Mouse (Mus musculus): Measurements from ENCODE around the gene Gm20388. TPM values are rescaled to one million over a fixed set of nuclear protein-coding genes. Genes with fewer than 3 reads are reported as not detected.

Gene Gm20388
- total and polyA plus RNA-seq, 2 experiments from 2014 or later: 51.3 TPM; not detected in 1

- ATAC-seq (no peak), DNase-seq (no peak)
- Histone ChIP-seq H3K9ac (no peak overlapping the region), H3K4me3 (ENCODE audit: low read depth, low read length) (no peak overlapping the region), H3K36me3 (ENCODE audit: insufficient read depth) (no peaks in the 10 kb centered on the region), H3K4me2 (ENCODE audit: low read depth) (no peak overlapping the region), H3K27ac (ENCODE audit: low read depth, low read length) (no peak overlapping the region), H3K27me3 (ENCODE audit: insufficient read depth, low read length) (no peaks in the 10 kb centered on the region), H3K9me3 (ENCODE audit: low read length) (no peaks in the 10 kb centered on the region), H3K4me1 (ENCODE audit: insufficient read depth) (peaks cover 17% of the 10 kb centered on the region)
- 89% methylated on average over 25 of the region's 25 CpGs for WGBS
- no peak for TF ChIP-seq CTCF (IDR thresholded peaks at IDR 0.05; ENCODE audit: low read depth)
These were observed 2654.0 kb downstream of the Gm20388 start for GRCm38 (mm10) chr8:122564363-122565352.

DNA sequence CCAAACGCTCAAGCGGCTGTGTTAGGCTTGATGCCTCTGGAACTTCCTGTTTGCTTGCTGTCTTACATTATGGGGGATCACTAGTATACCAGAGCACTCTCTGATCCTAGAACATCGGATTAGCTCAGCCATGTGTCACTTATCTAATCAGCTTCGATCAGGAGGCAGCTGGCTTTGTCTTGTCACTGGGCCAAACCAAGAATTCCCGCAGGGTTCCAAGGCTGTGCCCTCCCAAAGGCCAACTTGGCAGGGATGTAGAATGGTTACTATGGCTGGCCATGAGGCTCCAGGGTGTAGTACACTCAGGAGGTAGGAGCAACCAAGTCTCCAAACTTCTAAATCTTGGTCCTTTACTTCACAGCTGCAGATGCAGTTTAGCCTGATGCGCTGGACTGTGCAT, 2656.1 kb downstream of the Gm20388 start:
- H3K9ac ChIP-seq: peak overlapping the region; percentile 75
- WGBS: 22% methylated on average over 6 of the region's 6 CpGs
- peaks cover 6% of the 10 kb centered on the region; the same call in 1 of the 2 replicates for H3K36me3 ChIP-seq (ENCODE audit: insufficient read depth)
- no peak for ATAC-seq
- peak overlapping the region; percentile 92 for H3K27ac ChIP-seq (ENCODE audit: low read depth, low read length)
- peaks cover 17% of the 10 kb centered on the region for H3K4me1 ChIP-seq (ENCODE audit: insufficient read depth)
- H3K4me2 ChIP-seq (ENCODE audit: low read depth): peak overlapping the region; percentile 96
- TF ChIP-seq CTCF (IDR thresholded peaks at IDR 0.05; ENCODE audit: low read depth): no peak
- H3K9me3 ChIP-seq (ENCODE audit: low read length): no peaks in the 10 kb centered on the region
- H3K27me3 ChIP-seq (ENCODE audit: insufficient read depth, low read length): no peaks in the 10 kb centered on the region
- peak overlapping the region; percentile 72 for H3K4me3 ChIP-seq (ENCODE audit: low read depth, low read length)
- no peak for DNase-seq

- ATAC-seq (peak; percentile 98), DNase-seq (peak; percentile 98)
- TF ChIP-seq CTCF (IDR thresholded peaks at IDR 0.05; ENCODE audit: low read depth): peak; percentile 9; the same call in 1 of the 2 replicates
- Histone ChIP-seq H3K27me3 (ENCODE audit: insufficient read depth, low read length) (no peaks in the 10 kb centered on the region), H3K36me3 (ENCODE audit: insufficient read depth) (peaks cover 14% of the 10 kb centered on the region; the same call in 1 of the 2 replicates), H3K27ac (ENCODE audit: low read depth, low read length) (peak within 1 kb of the TSS; percentile 92), H3K9me3 (ENCODE audit: low read length) (no peaks in the 10 kb centered on the region), H3K9ac (peak within 1 kb of the TSS; percentile 75), H3K4me2 (ENCODE audit: low read depth) (peak within 1 kb of the TSS; percentile 96), H3K4me3 (ENCODE audit: low read depth, low read length) (peak within 1 kb of the TSS; percentile 72), H3K4me1 (ENCODE audit: insufficient read depth) (peaks cover 17% of the 10 kb centered on the region)
- under 1% methylated on average over 62 of the region's 62 CpGs for WGBS
These were observed 2656.9 kb downstream of the Gm20388 start, which contains the start of gene Cdt1 for GRCm38 (mm10) chr8:122567361-122568108. TSS of gene Cdt1 (plus strand) at chr8:122568015.

DNA sequence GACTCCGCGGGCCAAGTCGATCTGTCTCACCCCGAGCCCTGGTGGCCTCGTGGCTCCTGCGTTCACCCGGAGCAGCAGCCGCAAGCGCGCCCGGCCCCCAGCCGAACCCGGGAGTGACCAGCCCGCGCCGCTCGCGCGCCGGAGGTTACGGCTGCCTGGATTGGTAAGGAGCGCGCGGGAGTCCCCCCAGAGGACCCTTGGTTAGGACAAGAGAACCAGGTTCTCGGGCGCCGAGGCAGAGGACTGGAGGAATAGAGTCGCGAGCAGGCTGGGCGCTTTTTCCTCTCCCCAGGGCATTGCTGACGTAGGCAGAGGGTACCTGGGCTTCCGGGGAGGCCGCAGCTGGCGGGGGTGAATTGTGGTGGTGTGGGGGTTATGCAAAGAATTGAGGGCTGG, 2657.5 kb downstream of the Gm20388 start:
- Histone ChIP-seq H3K4me1 (ENCODE audit: insufficient read depth) (peaks cover 17% of the 10 kb centered on the region), H3K4me3 (ENCODE audit: low read depth, low read length) (peak overlapping the region; percentile 72), H3K9me3 (ENCODE audit: low read length) (no peaks in the 10 kb centered on the region), H3K9ac (peak overlapping the region; percentile 75), H3K27ac (ENCODE audit: low read depth, low read length) (peak overlapping the region; percentile 92), H3K27me3 (ENCODE audit: insufficient read depth, low read length) (no peaks in the 10 kb centered on the region), H3K4me2 (ENCODE audit: low read depth) (peak overlapping the region; percentile 96), H3K36me3 (ENCODE audit: insufficient read depth) (peaks cover 14% of the 10 kb centered on the region; the same call in 1 of the 2 replicates)
- no peak for TF ChIP-seq CTCF (IDR thresholded peaks at IDR 0.05; ENCODE audit: low read depth)
- ATAC-seq (peak; percentile 34), DNase-seq (no peak)
- WGBS: under 1% methylated on average over 34 of the region's 34 CpGs

DNA sequence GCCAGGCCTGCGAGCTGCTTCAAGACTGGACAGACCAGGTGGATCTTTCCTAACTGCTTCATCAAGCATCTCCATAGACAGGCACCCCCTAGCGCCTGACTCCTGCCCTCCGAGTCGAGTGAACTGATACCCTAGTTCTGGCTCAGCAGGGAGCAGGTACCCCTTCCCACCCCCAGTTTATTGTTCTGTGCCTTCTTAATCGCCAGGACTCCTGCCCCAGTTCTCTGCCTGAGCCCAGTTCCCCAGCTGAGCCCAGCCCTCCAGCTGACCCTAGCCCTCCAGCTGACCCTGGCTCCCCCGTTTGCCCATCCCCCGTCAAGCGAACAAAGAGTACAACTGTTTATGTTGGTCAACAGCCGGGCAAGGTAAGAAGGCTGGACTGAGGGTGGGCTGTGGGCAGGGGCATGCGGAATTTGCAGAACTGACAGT, 2658.3 kb downstream of the Gm20388 start:
- Histone ChIP-seq H3K4me1 (ENCODE audit: insufficient read depth) (peaks cover 17% of the 10 kb centered on the region), H3K36me3 (ENCODE audit: insufficient read depth) (peaks cover 14% of the 10 kb centered on the region; the same call in 1 of the 2 replicates), H3K9me3 (ENCODE audit: low read length) (no peaks in the 10 kb centered on the region), H3K4me2 (ENCODE audit: low read depth) (peak overlapping the region; percentile 2; the same call in 1 of the 2 replicates), H3K4me3 (ENCODE audit: low read depth, low read length) (peak overlapping the region; percentile 5; the same call in 1 of the 2 replicates), H3K27ac (ENCODE audit: low read depth, low read length) (no peak overlapping the region), H3K9ac (no peak overlapping the region), H3K27me3 (ENCODE audit: insufficient read depth, low read length) (no peaks in the 10 kb centered on the region)
- no peak for ATAC-seq
- no peak for DNase-seq
- 10% methylated on average over 10 of the region's 10 CpGs for WGBS
- 0 out of 2 replicates have a peak, but pooled peaks have one; percentile 6 for TF ChIP-seq CTCF (IDR thresholded peaks at IDR 0.05; ENCODE audit: low read depth)

GRCm38 (mm10) chr8:122569329-122569728, 2658.7 kb downstream of the Gm20388 start:
- DNase-seq (no peak), ATAC-seq (no peak)
- Histone ChIP-seq H3K36me3 (ENCODE audit: insufficient read depth) (peaks cover 14% of the 10 kb centered on the region), H3K4me2 (ENCODE audit: low read depth) (peak overlapping the region; percentile 2; the same call in 1 of the 2 replicates), H3K4me3 (ENCODE audit: low read depth, low read length) (no peak overlapping the region), H3K9ac (no peak overlapping the region), H3K27me3 (ENCODE audit: insufficient read depth, low read length) (no peaks in the 10 kb centered on the region), H3K9me3 (ENCODE audit: low read length) (no peaks in the 10 kb centered on the region), H3K4me1 (ENCODE audit: insufficient read depth) (peaks cover 17% of the 10 kb centered on the region), H3K27ac (ENCODE audit: low read depth, low read length) (no peak overlapping the region)
- TF ChIP-seq CTCF (IDR thresholded peaks at IDR 0.05; ENCODE audit: low read depth): no peak
- 68% methylated on average over 9 of the region's 9 CpGs for WGBS

Data from forebrain, postnatal 0 days (tissue).